Mouse (Mus musculus) v-Abl transformed pro-B cells (cell line): Measurements from ENCODE around the gene Sh2d6.

Experiments
- in situ Hi-C, 2 experiments: fragments of 400-800 bp; cut with MboI; formaldehyde crosslinking; loops; one replicate each; pipeline ENCODE4 v1.15.1; 2025; ENCODE audit not compliant: unreplicated experiment in 2 of 2

Sh2d6 gene

GRCm38 (mm10) chr6:72521607-72522006 is at the start of gene Sh2d6:
TSS of gene Sh2d6 (minus strand) at chr6:72521707.
- in situ Hi-C loops, result loop anchor here in 1 of 2 experiments (5.0 kb wide), 1 partner anchor 51 kb away; no protein-coding TSS in a partner anchor

DNA sequence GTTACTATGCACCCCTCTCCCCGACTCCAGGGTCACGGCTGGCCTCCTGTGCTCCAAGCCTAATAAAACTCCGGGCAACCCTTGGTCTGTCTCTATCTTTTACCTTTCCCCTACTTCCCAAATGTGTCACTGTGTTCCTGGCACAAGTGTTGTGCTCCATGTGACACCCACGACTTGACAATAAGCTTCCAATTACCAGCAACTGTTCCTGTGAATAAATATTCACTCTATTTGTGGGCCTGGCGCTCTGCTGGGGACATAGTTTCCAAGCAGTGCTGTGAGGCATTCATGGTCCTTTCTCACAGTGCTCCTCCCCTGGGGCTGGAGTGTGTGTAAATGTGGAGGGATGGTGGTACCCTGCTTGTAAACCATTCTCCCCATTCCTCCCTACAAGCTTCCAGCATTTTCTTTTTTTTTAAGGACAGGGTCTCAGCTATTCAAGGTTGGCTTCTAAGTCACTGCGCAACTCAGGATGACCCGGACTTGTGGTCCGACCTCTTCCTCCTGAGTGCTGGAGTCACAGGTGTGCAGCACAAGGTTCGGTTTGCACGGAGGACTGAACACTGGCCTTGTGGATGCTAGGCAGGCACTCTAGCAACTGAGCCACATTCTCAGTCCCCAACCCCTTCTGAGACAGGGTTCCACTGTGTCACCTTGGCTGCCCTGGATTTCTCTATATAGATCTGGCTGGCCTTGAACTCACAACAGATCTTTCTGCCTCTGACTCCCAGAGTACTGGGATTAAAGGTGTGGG is 49.3 kb upstream of the Sh2d6 start:
- in situ Hi-C loops, result loop anchor here (5.0 kb wide), 2 partner anchors 34 to 49 kb away; partner anchors contain the start of gene Sh2d6 (in 1 of the 2)

DNA sequence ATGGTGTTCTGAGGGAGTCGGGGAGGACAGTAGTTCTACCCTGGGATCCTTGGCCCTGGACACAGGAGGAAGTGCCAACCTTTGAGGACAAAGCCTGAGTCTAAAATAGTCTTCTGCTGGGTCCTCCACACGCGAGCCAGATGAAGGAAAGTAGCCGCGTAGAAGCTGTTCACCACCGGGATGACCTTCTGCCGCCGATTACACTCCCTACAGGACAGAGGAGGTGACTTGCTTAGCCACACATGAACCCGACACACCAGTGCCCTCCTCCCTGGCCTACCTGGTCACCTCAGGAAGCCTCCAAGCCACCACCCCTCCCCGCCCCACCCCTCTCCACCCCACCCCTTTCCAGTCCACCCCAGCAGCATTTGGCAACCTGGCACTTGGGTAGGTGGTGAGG is 47.2 kb upstream of the Sh2d6 start:
- in situ Hi-C loops, result loop anchor here (5.0 kb wide), 1 partner anchor 141 kb away; no protein-coding TSS in a partner anchor

DNA sequence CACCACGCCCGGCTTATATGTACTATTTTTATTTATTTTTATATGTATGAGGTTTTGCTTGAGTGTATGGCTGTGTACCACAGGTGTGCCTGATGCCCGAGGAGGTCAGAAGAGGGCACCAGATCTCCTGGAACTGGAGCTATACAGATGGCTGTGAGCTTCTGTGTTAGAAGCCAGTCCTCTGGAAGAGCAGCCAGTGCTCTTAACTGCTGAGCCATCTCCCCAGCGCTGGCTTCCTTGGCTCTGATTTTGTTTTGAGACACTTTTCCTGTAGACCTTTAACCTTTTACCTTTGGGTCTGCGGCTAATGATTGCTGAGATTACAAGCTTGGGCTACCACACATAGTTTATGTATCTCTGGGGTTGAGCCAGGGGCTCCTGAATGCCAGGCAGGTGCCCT is 46.0 kb upstream of the Sh2d6 start:
- in situ Hi-C loops, result loop anchor here (5.0 kb wide), 1 partner anchor 140 kb away; no protein-coding TSS in a partner anchor

DNA sequence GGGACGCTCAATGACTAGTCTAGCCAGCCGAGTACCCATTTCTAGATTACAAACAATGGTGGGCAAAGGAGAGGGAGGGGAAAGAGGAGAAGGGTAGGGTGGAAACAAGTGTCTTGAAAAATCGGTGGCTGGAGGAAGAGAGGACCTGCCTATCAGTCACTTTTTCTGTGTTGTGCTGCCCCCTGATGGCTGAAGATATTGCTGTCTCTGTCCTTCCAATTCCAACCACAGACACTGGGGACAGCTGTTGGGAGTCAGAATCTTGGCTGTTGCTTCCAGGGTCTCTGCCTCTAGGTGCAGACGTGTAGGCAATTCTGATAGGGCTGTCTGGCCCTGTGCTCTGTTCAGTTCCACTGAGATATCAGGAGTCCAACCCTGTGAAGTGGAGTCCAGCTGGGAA is 44.5 kb upstream of the Sh2d6 start:
- in situ Hi-C loops, result loop anchor here (5.0 kb wide), 1 partner anchor 139 kb away; no protein-coding TSS in a partner anchor

DNA sequence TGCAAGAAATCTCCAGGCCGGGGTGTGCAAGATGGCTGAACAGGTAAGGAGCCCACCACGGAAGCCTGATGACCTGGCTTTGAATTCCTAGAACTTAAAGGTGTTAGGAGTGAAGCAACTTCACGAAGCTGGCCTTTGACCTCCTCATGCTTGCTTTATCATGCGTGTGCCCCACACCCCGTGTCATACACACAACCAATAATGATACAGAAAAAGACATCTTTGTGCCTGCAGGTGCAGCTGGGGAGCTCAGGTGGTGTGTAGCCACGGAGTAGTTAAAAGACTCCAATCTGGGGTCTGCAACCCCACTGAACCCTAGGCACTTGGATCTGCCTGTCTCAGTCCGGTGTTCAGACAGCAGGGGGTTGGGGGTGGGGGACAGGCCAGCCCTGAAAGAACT is 44.0 kb upstream of the Sh2d6 start:
- in situ Hi-C loops, result loop anchor here (5.0 kb wide), 1 partner anchor 138 kb away; no protein-coding TSS in a partner anchor

- in situ Hi-C loops, result no loop called here
Measured at GRCm38 (mm10) chr6:72562894-72563293, 41.4 kb upstream of the Sh2d6 start.

DNA sequence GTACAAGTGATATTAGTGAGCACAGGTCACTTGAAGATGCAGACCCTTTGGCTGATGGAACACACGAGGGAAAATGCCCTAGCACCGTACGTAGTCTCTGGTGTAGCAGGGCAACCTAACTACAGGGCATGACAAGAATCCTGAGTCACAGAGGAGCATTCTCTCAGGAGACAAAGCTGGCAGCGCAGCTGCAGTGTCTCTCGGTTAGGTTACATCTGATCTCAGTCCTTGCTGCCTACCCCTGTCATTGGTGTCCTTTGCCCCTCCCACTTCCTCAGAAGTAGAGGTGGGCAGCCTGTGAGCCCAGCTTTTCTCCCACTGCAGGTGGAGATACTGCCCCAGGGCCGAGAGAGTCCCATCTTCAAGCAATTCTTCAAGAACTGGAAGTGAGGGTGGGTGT is 41.0 kb upstream of the Sh2d6 start:
- in situ Hi-C loops, result no loop called here

DNA sequence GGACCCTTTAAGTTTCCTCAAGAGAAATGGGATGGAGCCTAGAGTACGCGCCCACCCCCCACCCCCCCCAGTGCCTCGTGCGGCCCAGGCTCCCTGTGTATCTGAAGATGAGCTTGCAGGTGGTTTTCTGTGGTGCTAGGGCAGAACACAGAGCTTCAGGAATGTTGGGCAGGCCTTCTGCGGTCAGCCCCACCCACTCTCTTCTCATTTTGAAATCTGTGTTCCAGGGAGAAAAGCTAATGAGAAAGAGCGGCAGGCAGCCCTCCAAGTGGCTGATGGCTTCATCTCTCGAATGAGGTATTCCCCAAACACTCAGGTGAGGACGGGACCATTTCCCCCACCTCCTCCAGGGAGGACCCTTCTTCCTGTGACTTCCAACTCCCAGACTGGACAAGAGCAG is 39.3 kb upstream of the Sh2d6 start:
- in situ Hi-C loops, result no loop called here

GRCm38 (mm10) chr6:72553079-72553412 is 31.5 kb upstream of the Sh2d6 start:
- in situ Hi-C loops, result no loop called here

DNA sequence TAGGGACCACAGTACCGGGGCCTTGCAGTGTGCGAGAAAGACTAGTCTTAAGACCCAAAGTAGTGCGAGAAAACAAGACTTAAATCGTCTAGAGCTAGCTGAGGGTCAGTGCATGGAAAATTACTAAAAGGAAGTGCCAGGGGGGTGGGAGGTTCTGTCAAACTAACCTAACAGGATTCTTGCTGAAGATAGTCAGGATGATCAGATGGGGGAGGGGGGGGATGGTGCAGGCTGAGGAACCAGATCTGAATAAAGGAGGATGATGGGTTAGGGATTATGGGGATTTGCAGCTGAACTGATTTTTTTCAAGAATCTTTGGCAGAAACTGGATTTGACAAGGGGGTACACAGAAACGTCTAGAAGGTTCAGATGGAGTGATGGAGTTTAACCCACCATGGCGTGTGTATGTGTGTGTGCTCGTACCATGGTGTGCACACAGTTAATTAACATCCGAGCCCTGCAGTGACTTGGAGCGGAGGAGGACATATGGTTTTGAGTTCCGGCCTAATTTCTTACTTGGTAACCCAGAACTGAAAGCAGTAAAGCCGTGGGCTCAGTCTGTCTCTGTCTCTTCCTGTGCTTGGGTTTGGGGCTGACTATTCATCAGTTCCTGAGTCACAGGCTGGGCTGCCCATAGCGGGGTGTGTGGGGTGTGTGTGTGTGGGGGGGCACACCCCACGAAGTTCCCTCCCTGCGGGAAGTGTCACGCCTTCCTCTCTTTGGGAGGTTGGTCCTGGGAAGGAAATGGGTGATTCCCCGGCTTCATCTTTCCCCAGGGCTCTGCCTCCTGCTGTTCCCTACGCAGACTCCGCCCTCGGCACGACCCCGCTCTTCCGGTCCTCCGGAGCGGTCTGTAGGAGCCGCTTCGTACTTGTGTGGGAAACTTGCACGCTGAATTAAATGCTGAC is 30.9 kb upstream of the Sh2d6 start:
- in situ Hi-C loops, result no loop called here

DNA sequence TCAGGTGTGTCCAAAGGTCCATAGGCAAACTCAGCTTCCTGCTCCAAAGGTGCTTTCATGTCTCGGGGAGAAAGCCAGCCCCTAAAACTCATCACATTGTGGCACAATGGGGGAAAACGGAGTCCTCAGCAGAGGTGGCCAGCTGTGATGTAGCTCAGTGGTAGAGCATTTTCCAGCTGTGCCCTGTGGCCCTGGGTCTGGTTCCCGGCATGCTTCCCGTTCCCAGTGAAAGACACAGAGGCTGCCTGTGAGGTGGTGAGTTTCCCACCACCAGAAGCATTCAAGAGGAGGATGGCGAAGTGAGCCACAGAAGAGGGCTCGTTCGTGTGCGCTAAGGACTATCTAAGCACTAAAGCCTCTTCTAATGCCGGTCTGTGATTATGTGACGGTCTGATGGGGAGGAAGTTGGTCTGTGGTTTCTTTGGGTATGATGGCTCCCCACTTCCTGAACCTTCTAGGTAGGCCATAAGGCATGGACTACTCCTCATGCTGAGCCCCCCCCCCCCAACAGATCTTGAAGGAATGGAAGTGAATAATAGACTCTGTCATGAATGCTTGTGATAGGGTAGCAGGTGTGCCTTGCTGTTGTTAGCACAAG is 29.1 kb upstream of the Sh2d6 start:
- in situ Hi-C loops, result no loop called here

DNA sequence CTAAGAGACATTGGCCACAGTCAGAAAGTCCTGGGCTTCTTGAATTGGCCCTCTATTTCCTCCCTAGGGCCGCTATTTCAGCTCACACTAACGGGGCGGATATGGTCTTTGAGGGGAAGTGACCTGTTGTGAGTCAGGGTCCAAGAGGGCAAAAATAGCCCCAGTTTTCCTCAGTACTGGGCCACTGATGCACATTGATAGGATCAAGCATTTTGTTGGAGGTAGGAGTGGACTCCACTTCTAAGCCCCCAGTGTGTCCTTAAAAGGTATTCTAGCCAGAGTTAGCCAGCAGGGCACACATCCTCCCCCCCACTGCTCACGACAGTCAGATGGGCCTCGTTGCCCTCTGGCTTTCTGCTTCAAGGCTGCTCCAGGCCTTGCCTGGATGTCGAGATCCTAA is 28.5 kb upstream of the Sh2d6 start:
- in situ Hi-C loops, result no loop called here

DNA sequence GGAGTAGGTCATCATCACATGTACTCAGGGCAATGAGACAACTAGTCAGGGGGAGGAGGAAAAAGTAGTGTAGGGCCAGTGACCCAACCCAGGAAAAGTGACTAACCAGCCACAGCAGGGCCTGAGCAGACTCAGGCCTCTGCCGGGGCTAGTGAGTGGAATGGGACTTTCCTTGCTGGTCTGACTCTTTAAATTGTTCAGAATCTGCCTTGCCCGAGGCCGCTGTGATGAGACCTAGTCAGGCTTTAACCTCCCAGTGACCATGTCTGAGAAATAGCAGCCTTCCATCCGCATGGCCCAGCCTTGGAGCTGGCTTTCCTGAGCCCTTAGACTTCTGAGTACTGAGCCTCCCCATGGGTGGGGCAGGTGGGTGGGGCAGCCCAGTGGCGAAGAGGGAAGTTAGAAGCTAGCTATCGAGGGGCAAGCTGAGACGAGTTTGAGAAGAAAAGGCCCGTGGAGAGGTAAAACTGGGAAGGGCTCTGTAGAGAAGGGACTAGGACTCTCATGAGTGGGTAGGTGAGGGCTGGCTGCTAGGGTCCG is 27.6 kb upstream of the Sh2d6 start:
- in situ Hi-C loops, result no loop called here

GRCm38 (mm10) chr6:72547862-72548261 is 26.4 kb upstream of the Sh2d6 start:
- in situ Hi-C loops, result no loop called here

DNA sequence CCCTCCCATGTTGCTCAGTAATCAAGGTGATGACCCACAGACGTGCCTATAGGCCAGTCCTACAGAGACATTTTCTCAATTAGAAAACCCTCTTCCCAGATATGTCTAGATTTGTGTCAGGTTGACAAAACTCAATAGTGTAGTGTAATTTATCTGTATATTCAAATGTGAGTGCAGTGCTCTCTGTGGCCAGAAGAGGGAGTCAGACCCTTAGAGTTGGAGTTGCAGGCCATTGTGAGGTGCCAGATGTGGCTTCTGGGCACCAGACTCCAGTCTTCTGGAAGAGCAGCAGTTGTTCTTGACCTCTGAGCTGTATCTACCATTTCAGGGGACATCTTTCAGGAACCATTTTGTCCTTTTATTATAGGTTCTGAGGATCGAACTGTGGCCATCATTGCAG is 25.6 kb upstream of the Sh2d6 start:
- in situ Hi-C loops, result no loop called here

DNA sequence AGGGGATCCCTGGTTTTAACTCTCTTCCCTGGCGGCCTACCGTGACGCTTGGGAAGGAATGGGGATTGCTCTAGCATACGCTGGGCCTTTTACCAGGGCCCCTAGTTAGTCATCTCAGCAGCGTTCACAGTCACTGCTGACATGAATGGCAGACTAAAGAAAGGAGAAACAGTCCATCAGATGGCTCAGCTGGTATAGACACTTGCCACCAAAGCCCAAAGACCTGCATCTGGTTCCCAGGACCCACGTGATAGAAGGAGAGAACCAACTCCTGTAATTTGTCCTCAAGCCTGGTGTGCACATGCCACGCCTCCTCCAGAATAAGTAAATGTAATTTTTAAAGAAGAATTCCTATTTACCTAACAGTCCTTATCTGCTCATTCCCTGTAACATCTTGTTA is 23.9 kb upstream of the Sh2d6 start:
- in situ Hi-C loops, result no loop called here

- in situ Hi-C loops, result no loop called here
Measured at GRCm38 (mm10) chr6:72544283-72544987, 22.9 kb upstream of the Sh2d6 start, which contains the start of gene Capg. TSS of gene Capg (plus strand) at chr6:72544391.

- in situ Hi-C loops, result no loop called here
Measured at GRCm38 (mm10) chr6:72543265-72543850, 21.9 kb upstream of the Sh2d6 start.

DNA sequence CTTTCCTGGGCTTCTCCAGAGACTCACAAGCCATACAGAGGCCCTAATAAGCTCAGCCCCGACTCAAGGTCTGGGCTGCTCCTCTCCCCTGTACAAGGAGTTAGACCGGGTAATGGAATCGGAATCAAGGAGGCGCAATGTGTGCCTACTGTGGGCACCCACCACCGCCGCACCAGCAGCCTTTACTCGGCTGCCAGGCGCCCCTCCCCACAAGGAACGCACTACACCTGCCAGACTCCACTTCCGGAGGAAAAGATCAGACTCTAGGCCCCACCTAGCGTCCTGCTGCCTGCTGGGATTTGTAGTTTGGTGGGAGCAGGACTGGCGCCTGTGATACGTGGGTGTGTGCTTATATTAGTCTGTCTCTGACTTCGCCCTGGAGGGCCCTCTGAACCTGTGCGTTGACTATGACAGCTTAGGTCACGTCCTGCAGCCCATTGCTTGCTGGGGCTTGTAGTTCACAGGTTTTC is 17.1 kb upstream of the Sh2d6 start:
- in situ Hi-C loops, result loop anchor here (5.0 kb wide), 2 partner anchors 34 to 111 kb away; no protein-coding TSS in a partner anchor
